Mouse (Mus musculus) spleen, adult 2 months (tissue): ENCODE measurements around the gene Trmu. TPM values are rescaled to one million over a fixed set of nuclear protein-coding genes. Genes with fewer than 3 reads are reported as not detected.

Experiments used
- DNase-seq, 2 experiments: peaks; one replicate each; pipeline versions ENCODE4 v3.0.0 to v3.0.0-alpha.2; 2012 to 2021; ENCODE audit warnings: low spot score in 2 of 2, low read depth in 1 of 2
- H3K27ac ChIP-seq: fragments of 200-500 bp; 2 replicates; pipeline ENCODE4 v1.5.1; 2012; ENCODE audit warnings: low read length, inconsistent platforms; ENCODE audit not compliant: insufficient read depth
- H3K27me3 ChIP-seq: fragments of 200-500 bp; 2 replicates; pipeline ENCODE4 v1.6.1; 2012; ENCODE audit warnings: mild to moderate bottlenecking, moderate library complexity, low read length, inconsistent platforms; ENCODE audit not compliant: control insufficient read depth, insufficient read depth
- H3K36me3 ChIP-seq: fragments of 200-500 bp; 2 replicates; pipeline ENCODE4 v1.6.1; 2012; ENCODE audit warnings: mild to moderate bottlenecking, low read length, inconsistent platforms; ENCODE audit not compliant: control insufficient read depth, insufficient read depth
- H3K4me1 ChIP-seq: fragments of 200-500 bp; 2 replicates; pipeline ENCODE4 v1.6.1; 2011; ENCODE audit warnings: inconsistent platforms; ENCODE audit not compliant: control insufficient read depth, insufficient read depth, insufficient read length
- H3K4me3 ChIP-seq: fragments of 200-500 bp; 2 replicates; pipeline ENCODE4 v1.5.1; 2011; ENCODE audit warnings: mild to moderate bottlenecking, inconsistent platforms; ENCODE audit not compliant: insufficient read depth, insufficient read length; ENCODE audit errors: extremely low read depth
- CTCF ChIP-seq: fragments of 200-500 bp; IDR thresholded peaks from 2 replicates; pipeline ENCODE4 v1.5.1; 2011; ENCODE audit warnings: mild to moderate bottlenecking, inconsistent platforms; ENCODE audit not compliant: insufficient read depth, insufficient read length, insufficient replicate concordance; ENCODE audit errors: extremely low read depth
- POLR2A ChIP-seq: fragments of 200-500 bp; IDR thresholded peaks from 2 replicates; pipeline ENCODE4 v1.6.1; 2011; ENCODE audit warnings: low read depth, low read length, inconsistent platforms
- WGBS: fragments of 180-500 bp; shearing (Covaris S2); methylation state at CpG from one replicate; pipeline ENCODE4 v1.1.7; 2018; 5-methylcytosine and 5-hydroxymethylcytosine counted together
- polyA plus RNA-seq: library from polyadenylated mRNA; depleted of rRNA; stranded (reverse); fragments of >200 nt; gene quantifications from 2 replicates; pipeline ENCODE4 v1.2.3, GENCODE M21; 2012

The Trmu gene
- polyA plus RNA-seq, 1 experiment = 20.7 TPM

- 69% methylated on average over 8 of the region's 8 CpGs for whole genome bisulfite sequencing
- DNase-seq = no peak
- H3K27ac ChIP-seq = no peak overlapping the region
- no peaks in the 10 kb centered on the region; the same call in 1 of the 2 replicates for H3K4me1 ChIP-seq
- TF ChIP-seq CTCF = peak; percentile 12; the same call in 1 of the 2 replicates
- no peak for TF ChIP-seq POLR2A
- no peaks in the 10 kb centered on the region for H3K36me3 ChIP-seq
- no peaks in the 10 kb centered on the region for H3K27me3 ChIP-seq
- H3K4me3 ChIP-seq = no peak overlapping the region
Measured at GRCm38 (mm10) chr15:85903826-85904225, 24.7 kb downstream of the Trmu start.

- H3K27me3 ChIP-seq = no peaks in the 10 kb centered on the region
- WGBS = 78% methylated on average over 7 of the region's 7 CpGs
Measured at GRCm38 (mm10) chr15:85908660-85909491, 29.8 kb downstream of the Trmu start.

GRCm38 (mm10) chr15:85909492-85909829 lies 30.3 kb downstream of the Trmu start:
- H3K27me3 ChIP-seq = no peaks in the 10 kb centered on the region
- H3K27ac ChIP-seq = no peak overlapping the region
- DNase-seq = no peak
- no peak for TF ChIP-seq CTCF
- TF ChIP-seq POLR2A = no peak
- WGBS = 58% methylated on average over 3 of the region's 3 CpGs
- H3K4me1 ChIP-seq = peaks cover 3% of the 10 kb centered on the region; the same call in 1 of the 2 replicates
- no peak overlapping the region for H3K4me3 ChIP-seq
- no peaks in the 10 kb centered on the region for H3K36me3 ChIP-seq

More at GRCm38 (mm10) chr15:85908660-85909491, 29.8 kb downstream of the Trmu start:
- H3K36me3 ChIP-seq = no peaks in the 10 kb centered on the region
- no peak for DNase-seq
- H3K4me1 ChIP-seq = peaks cover 3% of the 10 kb centered on the region; the same call in 1 of the 2 replicates
- no peak overlapping the region for H3K27ac ChIP-seq
- TF ChIP-seq CTCF (no peak), POLR2A (no peak)
- no peak overlapping the region for H3K4me3 ChIP-seq

- Histone ChIP-seq H3K27ac (no peak overlapping the region), H3K27me3 (no peaks in the 10 kb centered on the region), H3K4me3 (no peak overlapping the region), H3K36me3 (no peaks in the 10 kb centered on the region), H3K4me1 (peaks cover 3% of the 10 kb centered on the region; the same call in 1 of the 2 replicates)
- DNase-seq = no peak
- TF ChIP-seq CTCF (no peak), POLR2A (no peak)
- WGBS = 35% methylated on average over 10 of the region's 10 CpGs
Measured at GRCm38 (mm10) chr15:85909931-85910330, 30.8 kb downstream of the Trmu start.

GRCm38 (mm10) chr15:85913605-85914004 lies 34.5 kb downstream of the Trmu start:
- Histone ChIP-seq H3K36me3 (no peaks in the 10 kb centered on the region), H3K4me3 (no peak overlapping the region), H3K4me1 (peaks cover 3% of the 10 kb centered on the region; the same call in 1 of the 2 replicates), H3K27ac (no peak overlapping the region), H3K27me3 (no peaks in the 10 kb centered on the region)
- peak; percentile 15 to 53 for DNase-seq
- TF ChIP-seq POLR2A (no peak), CTCF (peak; percentile 80; the same call in 1 of the 2 replicates)
- WGBS = 51% methylated on average over 2 of the region's 2 CpGs

GRCm38 (mm10) chr15:85919191-85919891 lies 40.2 kb downstream of the Trmu start:
- 85% methylated on average over 8 of the region's 8 CpGs for WGBS
- DNase-seq = no peak
- TF ChIP-seq POLR2A = no peak
- TF ChIP-seq CTCF = no peak

More at GRCm38 (mm10) chr15:85919191-85919891, 40.2 kb downstream of the Trmu start:
- no peak overlapping the region for H3K27ac ChIP-seq
- no peaks in the 10 kb centered on the region for H3K4me1 ChIP-seq
- H3K4me3 ChIP-seq = no peak overlapping the region
- no peaks in the 10 kb centered on the region for H3K27me3 ChIP-seq
- H3K36me3 ChIP-seq = no peaks in the 10 kb centered on the region
